Mouse (Mus musculus): Measurements from ENCODE around the gene Nkx2-3. TPM values are rescaled to one million over a fixed set of nuclear protein-coding genes. Genes with fewer than 3 reads are reported as not detected.

Gene Nkx2-3
- polyA plus RNA-seq, 1 experiment from 2014 or later = not detected

GRCm38 (mm10) chr19:43610341-43610848 lies 1.7 kb upstream of the Nkx2-3 start:
- 4% methylated on average over 25 of the region's 32 CpGs for WGBS (ENCODE audit: missing documents)
- no peaks in the 10 kb centered on the region for H3K36me3 ChIP-seq (ENCODE audit: inconsistent target)
- H3K79me2 ChIP-seq (ENCODE audit: inconsistent target) = no peaks in the 10 kb centered on the region
- H3K4me3 ChIP-seq (ENCODE audit: inconsistent target) = no peak overlapping the region
- H3K27ac ChIP-seq = no peak overlapping the region

GRCm38 (mm10) chr19:43611110-43611509 lies 1.0 kb upstream of the Nkx2-3 start:
- Histone ChIP-seq H3K4me3 (ENCODE audit: inconsistent target) (no peak overlapping the region), H3K36me3 (ENCODE audit: inconsistent target) (no peaks in the 10 kb centered on the region), H3K27ac (no peak overlapping the region), H3K79me2 (ENCODE audit: inconsistent target) (no peaks in the 10 kb centered on the region)
- 37% methylated on average over 8 of the region's 8 CpGs for WGBS (ENCODE audit: missing documents)

GRCm38 (mm10) chr19:43611561-43611960 lies 564 bp upstream of the Nkx2-3 start:
- Histone ChIP-seq H3K36me3 (ENCODE audit: inconsistent target) (no peaks in the 10 kb centered on the region), H3K4me3 (ENCODE audit: inconsistent target) (no peak overlapping the region), H3K79me2 (ENCODE audit: inconsistent target) (no peaks in the 10 kb centered on the region), H3K27ac (no peak overlapping the region)
- WGBS (ENCODE audit: missing documents) = 42% methylated on average over 12 of the region's 12 CpGs

GRCm38 (mm10) chr19:43612501-43612971 lies 411 bp downstream of the Nkx2-3 start:
- Histone ChIP-seq H3K4me3 (ENCODE audit: inconsistent target) (no peak overlapping the region), H3K79me2 (ENCODE audit: inconsistent target) (no peaks in the 10 kb centered on the region), H3K27ac (no peak overlapping the region), H3K36me3 (ENCODE audit: inconsistent target) (no peaks in the 10 kb centered on the region)
- WGBS (ENCODE audit: missing documents) = 5% methylated on average over 20 of the region's 23 CpGs

GRCm38 (mm10) chr19:43613293-43614130 lies 1.4 kb downstream of the Nkx2-3 start:
- no peaks in the 10 kb centered on the region for H3K79me2 ChIP-seq (ENCODE audit: inconsistent target)
- 8% methylated on average over 26 of the region's 26 CpGs for WGBS (ENCODE audit: missing documents)
- no peaks in the 10 kb centered on the region for H3K36me3 ChIP-seq (ENCODE audit: inconsistent target)
- H3K4me3 ChIP-seq (ENCODE audit: inconsistent target) = no peak overlapping the region
- H3K27ac ChIP-seq = no peak overlapping the region

GRCm38 (mm10) chr19:43614341-43615073 lies 2.4 kb downstream of the Nkx2-3 start:
- Histone ChIP-seq H3K27ac (no peak overlapping the region), H3K4me3 (ENCODE audit: inconsistent target) (no peak overlapping the region), H3K36me3 (ENCODE audit: inconsistent target) (no peaks in the 10 kb centered on the region), H3K79me2 (ENCODE audit: inconsistent target) (no peaks in the 10 kb centered on the region)
- WGBS (ENCODE audit: missing documents) = 1% methylated on average over 92 of the region's 92 CpGs

- H3K4me3 ChIP-seq (ENCODE audit: inconsistent target) = no peak overlapping the region
- H3K27ac ChIP-seq = no peak overlapping the region
- no peaks in the 10 kb centered on the region for H3K79me2 ChIP-seq (ENCODE audit: inconsistent target)
- WGBS (ENCODE audit: missing documents) = under 1% methylated on average over 12 of the region's 20 CpGs
- no peaks in the 10 kb centered on the region for H3K36me3 ChIP-seq (ENCODE audit: inconsistent target)
These were observed 2.9 kb downstream of the Nkx2-3 start for GRCm38 (mm10) chr19:43615074-43615445.

- Histone ChIP-seq H3K36me3 (ENCODE audit: inconsistent target) (no peaks in the 10 kb centered on the region), H3K4me3 (ENCODE audit: inconsistent target) (no peak overlapping the region), H3K79me2 (ENCODE audit: inconsistent target) (no peaks in the 10 kb centered on the region), H3K27ac (no peak overlapping the region)
- 7% methylated on average over 27 of the region's 34 CpGs for WGBS (ENCODE audit: missing documents)
These were observed 3.7 kb downstream of the Nkx2-3 start for GRCm38 (mm10) chr19:43615571-43616414.

GRCm38 (mm10) chr19:43616415-43616861 lies 4.3 kb downstream of the Nkx2-3 start:
- Histone ChIP-seq H3K27ac (no peak overlapping the region), H3K4me3 (ENCODE audit: inconsistent target) (no peak overlapping the region), H3K79me2 (ENCODE audit: inconsistent target) (no peaks in the 10 kb centered on the region), H3K36me3 (ENCODE audit: inconsistent target) (no peaks in the 10 kb centered on the region)
- under 1% methylated on average over 26 of the region's 35 CpGs for WGBS (ENCODE audit: missing documents)

- H3K79me2 ChIP-seq (ENCODE audit: inconsistent target) = no peaks in the 10 kb centered on the region
- no peak overlapping the region for H3K27ac ChIP-seq
- H3K36me3 ChIP-seq (ENCODE audit: inconsistent target) = no peaks in the 10 kb centered on the region
- H3K4me3 ChIP-seq (ENCODE audit: inconsistent target) = no peak overlapping the region
- WGBS (ENCODE audit: missing documents) = 26% methylated on average over 12 of the region's 12 CpGs
These were observed 4.8 kb downstream of the Nkx2-3 start for GRCm38 (mm10) chr19:43616889-43617288.

- Histone ChIP-seq H3K79me2 (ENCODE audit: inconsistent target) (no peaks in the 10 kb centered on the region), H3K4me3 (ENCODE audit: inconsistent target) (no peak overlapping the region), H3K27ac (no peak overlapping the region), H3K36me3 (ENCODE audit: inconsistent target) (no peaks in the 10 kb centered on the region)
- 88% methylated on average over 5 of the region's 10 CpGs for WGBS (ENCODE audit: missing documents)
These were observed 5.7 kb downstream of the Nkx2-3 start for GRCm38 (mm10) chr19:43617761-43618349.

GRCm38 (mm10) chr19:43618505-43619030 lies 6.4 kb downstream of the Nkx2-3 start:
- H3K36me3 ChIP-seq (ENCODE audit: inconsistent target) = no peaks in the 10 kb centered on the region
- 48% methylated on average over 5 of the region's 5 CpGs for WGBS (ENCODE audit: missing documents)
- no peak overlapping the region for H3K27ac ChIP-seq
- H3K4me3 ChIP-seq (ENCODE audit: inconsistent target) = no peak overlapping the region
- H3K79me2 ChIP-seq (ENCODE audit: inconsistent target) = no peaks in the 10 kb centered on the region

GRCm38 (mm10) chr19:43619916-43620479 lies 7.9 kb downstream of the Nkx2-3 start:
- H3K79me2 ChIP-seq (ENCODE audit: inconsistent target) = no peaks in the 10 kb centered on the region
- 88% methylated on average over 18 of the region's 18 CpGs for WGBS (ENCODE audit: missing documents)
- H3K27ac ChIP-seq = no peak overlapping the region
- no peaks in the 10 kb centered on the region for H3K36me3 ChIP-seq (ENCODE audit: inconsistent target)
- no peak overlapping the region for H3K4me3 ChIP-seq (ENCODE audit: inconsistent target)

Measured in macrophage (primary cell).